Mouse (Mus musculus) layer of hippocampus, adult 9-11 months (tissue): ENCODE data around the gene Gsx2.
A peak's percentile ranks its signal among the peaks of the same experiment; 100 is the strongest.

Experiments
- DNase-seq: peaks from one replicate; pipeline ENCODE4 v3.0.0; 2022

Gsx2 gene

GRCm38 (mm10) chr5:75079564-75079963 lies 4.2 kb downstream of the Gsx2 start:
- DNase-seq, result no peak

- DNase-seq, result no peak
Measured at GRCm38 (mm10) chr5:75082439-75082838, 7.0 kb downstream of the Gsx2 start.

- DNase-seq, result no peak
Measured at GRCm38 (mm10) chr5:75083061-75083460, 7.7 kb downstream of the Gsx2 start.

GRCm38 (mm10) chr5:75083591-75084392 lies 8.4 kb downstream of the Gsx2 start:
- no peak for DNase-seq

- no peak for DNase-seq
Measured at GRCm38 (mm10) chr5:75084393-75084870, 9.0 kb downstream of the Gsx2 start.

DNA sequence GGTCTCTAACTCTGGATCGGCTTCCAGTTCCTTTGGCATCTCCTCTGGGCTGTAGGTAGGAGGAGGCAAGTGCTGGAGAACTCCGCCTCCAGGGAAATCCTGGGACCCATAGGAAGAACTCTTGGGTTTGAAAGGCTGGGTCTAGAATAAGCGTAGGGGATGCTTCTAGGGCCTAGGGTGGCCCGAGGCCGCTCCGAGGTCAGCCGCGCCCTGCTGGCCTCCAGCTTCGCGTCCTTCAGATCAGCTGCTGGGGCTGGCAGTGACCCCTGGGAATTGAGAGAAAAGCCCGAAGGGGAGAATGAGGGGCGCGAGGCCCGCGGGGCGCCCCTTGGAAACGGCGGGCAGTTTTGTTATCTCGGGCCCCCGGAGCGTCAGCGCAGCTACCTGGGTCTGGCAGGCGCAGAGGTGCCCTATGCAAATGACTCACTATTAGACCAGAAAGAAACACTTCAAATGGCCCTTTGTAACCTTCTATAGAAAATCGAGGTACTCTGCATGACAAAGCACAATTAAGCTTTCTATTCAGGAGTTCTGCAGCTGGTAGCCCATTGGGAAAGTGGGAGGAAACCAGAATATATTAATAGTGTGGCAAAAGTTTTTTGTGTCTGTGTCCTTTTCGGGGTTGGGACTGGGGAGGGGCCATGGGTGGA lies 9.6 kb downstream of the Gsx2 start:
- no peak for DNase-seq

- DNase-seq, result no peak
Measured at GRCm38 (mm10) chr5:75085521-75085875, 10.1 kb downstream of the Gsx2 start.

GRCm38 (mm10) chr5:75085906-75086305 lies 10.5 kb downstream of the Gsx2 start:
- no peak for DNase-seq

- DNase-seq, result no peak
Measured at GRCm38 (mm10) chr5:75106511-75106910, 31.1 kb downstream of the Gsx2 start.

DNA sequence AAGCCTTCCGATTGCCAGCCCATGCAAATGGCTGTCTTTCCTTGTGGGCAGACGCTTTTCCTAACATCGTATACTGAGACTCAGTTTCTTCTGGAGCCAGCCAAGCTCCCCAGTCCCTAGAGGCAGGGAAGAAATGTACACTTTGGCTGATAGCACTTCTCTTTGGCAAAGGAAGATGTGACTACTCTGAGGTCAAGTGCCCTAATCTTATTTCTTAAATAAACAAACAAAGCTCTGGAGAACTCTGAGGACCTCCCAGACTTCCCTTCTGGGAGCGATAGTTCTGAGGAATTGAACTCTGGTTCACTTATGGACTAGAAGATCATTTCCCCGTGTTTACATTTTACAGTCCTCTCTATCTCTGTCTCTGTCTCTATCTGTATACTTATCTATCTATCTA lies 34.0 kb downstream of the Gsx2 start:
- no peak for DNase-seq

- DNase-seq, result no peak
Measured at GRCm38 (mm10) chr5:75111781-75112180, 36.4 kb downstream of the Gsx2 start.

GRCm38 (mm10) chr5:75118840-75119239 lies 43.4 kb downstream of the Gsx2 start:
- DNase-seq, result no peak

DNA sequence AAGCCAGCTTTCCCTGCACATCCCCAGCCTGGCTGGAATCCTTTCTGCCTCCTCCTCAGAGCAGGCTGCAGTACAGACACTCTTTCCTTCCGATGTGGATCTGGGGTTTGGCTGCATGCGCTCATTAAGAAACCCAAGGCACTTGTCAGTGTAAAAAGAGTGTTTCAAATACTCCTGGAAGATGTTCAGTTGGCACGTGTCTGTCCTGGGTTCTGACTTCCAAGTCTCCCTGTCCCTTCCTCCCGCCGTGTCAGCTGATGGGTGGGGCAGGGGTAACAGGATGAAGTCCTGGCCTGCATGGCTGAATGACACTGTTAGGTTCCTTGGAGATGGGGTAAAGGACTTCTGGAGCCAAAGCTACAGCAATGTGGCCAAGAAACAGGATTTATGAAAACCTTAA lies 46.2 kb downstream of the Gsx2 start:
- peak; percentile 6 for DNase-seq
